Mouse (Mus musculus): ENCODE data around the gene Naa80.

GRCm38 (mm10) chr9:107563029-107563581 is 15.6 kb upstream of the Naa80 start, which contains the start of gene Tusc2:
- peak; percentile 68 for TF ChIP-seq POLR2A (IDR thresholded peaks at IDR 0.05; ENCODE audit: low read depth, low read length)
- TF ChIP-seq CTCF (IDR thresholded peaks at IDR 0.05; ENCODE audit: borderline replicate concordance, insufficient read depth, low read length) = no peak

All from embryonic fibroblast, embryonic 13.5 days (primary cell).